Mouse (Mus musculus): ENCODE data around the gene Olfr963. TPM values are rescaled to one million over a fixed set of nuclear protein-coding genes. Genes with fewer than 3 reads are reported as not detected.
"Not testable (repeated sequence)": the region's sequence is repeated elsewhere in the genome, so short reads cannot be mapped to it uniquely, and the experiment has no call there.

The Olfr963 gene
- not detected in 2 replicates for total RNA-seq (2015; ENCODE audit: low replicate concordance)
- not detected in 2 replicates for total RNA-seq (2017; ENCODE audit: low replicate concordance)

- no peak for ATAC-seq (replicated peaks; ENCODE audit: low FRiP score, poor library complexity, severe bottlenecking)
These were observed at the start of gene Olfr963 for GRCm38 (mm10) chr9:39666905-39667304. Gene Olfr963 (plus strand): TSS chr9:39667205.

DNA sequence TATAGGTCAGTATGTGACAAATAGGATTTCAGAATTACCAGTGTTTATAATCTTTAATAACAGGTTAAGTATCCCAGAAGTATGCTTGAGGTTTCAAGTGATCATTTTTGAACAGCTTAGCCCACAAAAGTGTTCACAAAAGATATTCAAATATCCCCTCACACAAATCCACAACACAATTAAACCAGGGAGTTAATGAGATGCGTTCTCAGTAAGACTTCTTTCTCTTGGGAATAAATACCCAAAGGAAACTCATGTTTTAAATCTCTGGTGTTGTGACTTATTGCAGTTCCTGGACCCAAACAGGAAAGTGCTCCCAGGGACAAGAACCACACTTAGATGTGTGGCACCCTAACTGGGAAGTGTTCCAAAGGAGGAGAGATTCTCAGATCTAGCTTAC, 45.9 kb upstream of the Olfr963 start, which contains the start of gene Olfr960:
Gene Olfr960, plus strand, starts transcription at position 301 of the 400 bp plus-strand sequence.
- ATAC-seq (replicated peaks; ENCODE audit: low FRiP score, poor library complexity, severe bottlenecking): no peak

GRCm38 (mm10) chr9:39623783-39624182, 43.2 kb upstream of the Olfr963 start:
- ATAC-seq (replicated peaks; ENCODE audit: low FRiP score, poor library complexity, severe bottlenecking): no peak

DNA sequence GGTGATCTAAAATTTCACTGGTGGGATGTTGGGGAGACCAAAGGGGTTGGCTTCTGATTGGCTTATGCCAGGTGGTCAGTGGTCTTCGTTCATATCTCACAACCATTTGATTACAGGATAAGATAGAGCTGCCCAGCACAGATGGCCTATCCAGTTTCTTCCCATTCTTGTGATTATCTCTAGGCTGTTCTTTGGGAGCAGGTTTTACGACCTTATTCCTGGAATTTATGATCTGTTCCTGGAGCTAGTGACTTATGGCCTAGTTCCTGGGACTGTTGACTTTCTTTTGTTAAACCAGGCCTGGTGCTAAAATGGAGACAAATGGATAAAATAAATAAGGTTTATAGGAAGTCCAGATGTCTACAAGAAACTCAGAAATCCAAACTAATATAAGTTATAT, 42.3 kb upstream of the Olfr963 start:
- no peak for ATAC-seq (replicated peaks; ENCODE audit: low FRiP score, poor library complexity, severe bottlenecking)

DNA sequence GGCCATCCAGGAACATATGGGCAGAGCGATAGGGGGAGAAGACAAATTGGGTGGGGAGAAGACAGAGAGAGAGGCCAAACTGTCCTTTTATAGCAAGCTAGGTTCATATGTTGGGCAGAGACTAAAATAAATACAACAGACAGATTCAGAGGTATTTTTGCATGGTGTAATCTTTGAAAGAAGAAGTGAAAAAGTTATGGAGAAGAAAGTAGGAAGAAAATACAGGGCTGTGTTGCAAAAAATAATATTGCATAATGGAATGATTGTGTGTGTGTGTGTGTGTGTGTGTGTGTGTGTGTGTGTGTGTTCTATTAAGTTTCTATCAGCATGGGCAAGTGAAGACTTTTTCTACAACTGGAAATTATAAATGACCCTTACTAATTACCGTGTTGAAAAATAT, 37.9 kb upstream of the Olfr963 start:
- no peak for ATAC-seq (replicated peaks; ENCODE audit: low FRiP score, poor library complexity, severe bottlenecking)

- ATAC-seq (replicated peaks; ENCODE audit: low FRiP score, poor library complexity, severe bottlenecking): no peak
These were observed 33.0 kb upstream of the Olfr963 start for GRCm38 (mm10) chr9:39633913-39634594.

DNA sequence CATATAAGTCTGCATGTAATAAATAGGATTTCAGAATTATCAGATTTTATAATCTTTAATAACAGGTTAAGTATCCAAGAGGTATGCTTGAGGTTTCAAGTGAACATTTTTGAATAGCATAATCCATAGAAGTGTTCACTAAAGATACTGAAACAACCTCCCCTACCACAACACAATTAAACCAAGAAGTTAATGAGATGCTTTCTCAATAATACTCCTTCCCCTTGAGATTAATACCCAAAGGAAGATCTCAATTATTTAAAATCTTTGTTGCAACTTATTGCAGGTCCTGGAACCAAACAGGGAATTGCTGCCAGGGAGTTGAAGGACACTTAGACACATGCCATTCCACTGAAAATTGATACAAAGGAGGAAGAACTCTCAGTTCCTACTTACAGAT, 22.2 kb upstream of the Olfr963 start, which contains the start of gene Olfr961:
Gene Olfr961, plus strand, starts transcription at position 301 of the 400 bp plus-strand sequence.
- ATAC-seq (replicated peaks; ENCODE audit: low FRiP score, poor library complexity, severe bottlenecking): no peak

GRCm38 (mm10) chr9:39647382-39647781, 19.6 kb upstream of the Olfr963 start:
- no peak for ATAC-seq (replicated peaks; ENCODE audit: low FRiP score, poor library complexity, severe bottlenecking)

GRCm38 (mm10) chr9:39654756-39655396, 12.1 kb upstream of the Olfr963 start:
- ATAC-seq (replicated peaks; ENCODE audit: low FRiP score, poor library complexity, severe bottlenecking): no peak

- ATAC-seq (replicated peaks; ENCODE audit: low FRiP score, poor library complexity, severe bottlenecking): no peak
These were observed 2.7 kb downstream of the Olfr963 start for GRCm38 (mm10) chr9:39669723-39670122.

GRCm38 (mm10) chr9:39674820-39675219, 7.8 kb downstream of the Olfr963 start:
- no peak for ATAC-seq (replicated peaks; ENCODE audit: low FRiP score, poor library complexity, severe bottlenecking)

GRCm38 (mm10) chr9:39678557-39678956, 11.6 kb downstream of the Olfr963 start:
- no peak for ATAC-seq (replicated peaks; ENCODE audit: low FRiP score, poor library complexity, severe bottlenecking)

- ATAC-seq (replicated peaks; ENCODE audit: low FRiP score, poor library complexity, severe bottlenecking): no peak
These were observed 12.3 kb downstream of the Olfr963 start for GRCm38 (mm10) chr9:39679280-39679679.

- ATAC-seq (replicated peaks; ENCODE audit: low FRiP score, poor library complexity, severe bottlenecking): not testable (repeated sequence)
These were observed 34.1 kb downstream of the Olfr963 start for GRCm38 (mm10) chr9:39701123-39701522.

DNA sequence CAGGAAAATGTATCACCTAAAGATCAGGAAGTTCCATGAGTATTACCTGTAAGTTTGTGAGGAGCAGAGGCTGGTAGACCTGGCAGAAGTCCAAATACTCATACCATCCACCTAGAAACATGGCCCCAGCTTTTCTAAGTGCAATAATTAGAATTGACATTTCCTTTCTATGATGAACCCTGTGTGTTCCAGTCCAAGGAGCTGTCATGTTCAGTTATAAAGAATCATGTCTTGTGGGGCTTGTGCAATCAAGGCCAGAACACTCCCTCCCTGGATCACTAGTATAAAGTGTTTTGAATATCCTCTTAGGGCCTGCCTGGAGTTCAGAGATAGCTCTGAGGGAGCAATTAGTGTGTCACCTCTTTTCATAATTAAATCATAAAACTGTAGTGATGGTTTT, 40.0 kb downstream of the Olfr963 start, which contains the start of gene Olfr149:
Gene Olfr149, minus strand, starts transcription at position 101 of the 400 bp plus-strand sequence.
- no peak for ATAC-seq (replicated peaks; ENCODE audit: low FRiP score, poor library complexity, severe bottlenecking)

DNA sequence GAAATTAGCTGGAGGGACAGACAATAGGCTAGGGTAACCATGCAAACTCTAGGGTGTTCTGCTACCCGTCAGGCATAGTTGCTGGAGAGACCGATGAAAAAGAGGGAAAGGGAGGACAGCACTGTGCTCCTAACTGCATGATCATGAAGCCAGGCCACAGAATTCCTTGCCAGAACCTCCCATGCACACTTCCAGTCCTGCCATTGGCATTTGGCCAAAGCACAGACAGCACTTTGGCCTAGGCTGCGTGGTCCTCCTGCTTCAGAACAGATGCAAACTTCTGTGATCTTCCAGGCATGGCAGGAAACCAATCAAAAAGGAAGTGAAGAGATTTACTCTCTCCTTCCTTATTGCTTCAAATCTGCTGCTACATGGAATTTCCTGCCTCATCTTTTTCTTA, 42.0 kb downstream of the Olfr963 start:
- ATAC-seq (replicated peaks; ENCODE audit: low FRiP score, poor library complexity, severe bottlenecking): no peak

DNA sequence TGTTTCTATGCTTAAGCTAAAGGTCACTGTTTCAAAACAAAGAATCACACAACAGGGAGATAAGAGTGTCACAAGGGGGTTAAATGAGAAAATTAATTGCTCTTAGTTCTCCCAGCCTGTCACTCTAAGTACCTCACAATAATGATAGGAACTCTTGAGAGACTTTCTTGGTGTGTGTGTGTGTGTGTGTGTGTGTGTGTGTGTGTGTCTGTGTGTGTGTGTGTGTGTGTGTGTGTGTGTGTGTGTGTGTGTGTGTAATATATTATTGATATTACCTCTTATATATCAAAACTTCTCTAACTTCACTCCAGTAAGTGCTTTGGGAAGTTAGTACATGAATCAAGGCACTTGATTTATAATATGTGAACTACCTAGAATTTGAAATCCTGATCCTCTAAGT, 44.0 kb downstream of the Olfr963 start, which contains the start of gene Olfr965:
Gene Olfr965, plus strand, starts transcription at position 301 of the 400 bp plus-strand sequence.
- no peak for ATAC-seq (replicated peaks; ENCODE audit: low FRiP score, poor library complexity, severe bottlenecking)
